Mouse (Mus musculus): ENCODE results near the gene Ubn1.

Gene Ubn1

GRCm38 (mm10) chr16:5049774-5050234 lies at the start of gene Ubn1, which contains the start of gene Glyr1:
Ubn1 (plus strand) TSS chr16:5050057.
Glyr1 (minus strand) TSS chr16:5049863.
- DNase-seq (ENCODE audit: low spot score in 2 of 2): peak; percentile 99

GRCm38 (mm10) chr16:5000611-5001010 lies 49.2 kb upstream of the Ubn1 start:
- no peak for DNase-seq (ENCODE audit: low spot score in 2 of 2)

GRCm38 (mm10) chr16:5007067-5007466 lies 42.8 kb upstream of the Ubn1 start, which contains the start of gene Smim22:
Smim22 (plus strand) TSS chr16:5007288.
- no peak for DNase-seq (ENCODE audit: low spot score in 2 of 2)

- DNase-seq (ENCODE audit: low spot score in 2 of 2): no peak
These were observed 42.4 kb upstream of the Ubn1 start for GRCm38 (mm10) chr16:5007492-5007891.

- DNase-seq (ENCODE audit: low spot score in 2 of 2): no peak
These were observed 41.8 kb upstream of the Ubn1 start for GRCm38 (mm10) chr16:5008076-5008475.

GRCm38 (mm10) chr16:5010371-5010935 lies 39.4 kb upstream of the Ubn1 start:
- no peak for DNase-seq (ENCODE audit: low spot score in 2 of 2)

- DNase-seq (ENCODE audit: low spot score in 2 of 2): no peak
These were observed 38.6 kb upstream of the Ubn1 start for GRCm38 (mm10) chr16:5011285-5011684.

- DNase-seq (ENCODE audit: low spot score in 2 of 2): no peak
These were observed 37.5 kb upstream of the Ubn1 start for GRCm38 (mm10) chr16:5012036-5013005.

- peak; percentile 93 to 94 for DNase-seq (ENCODE audit: low spot score in 2 of 2)
These were observed 36.6 kb upstream of the Ubn1 start, which contains the start of gene Rogdi for GRCm38 (mm10) chr16:5013054-5013838. Rogdi (minus strand) TSS chr16:5013553.

GRCm38 (mm10) chr16:5014578-5014977 lies 35.3 kb upstream of the Ubn1 start:
- DNase-seq (ENCODE audit: low spot score in 2 of 2): no peak

GRCm38 (mm10) chr16:5024021-5024420 lies 25.8 kb upstream of the Ubn1 start:
- DNase-seq (ENCODE audit: low spot score in 2 of 2): no peak

GRCm38 (mm10) chr16:5029847-5030246 lies 20.0 kb upstream of the Ubn1 start:
- DNase-seq (ENCODE audit: low spot score in 2 of 2): no peak

- DNase-seq (ENCODE audit: low spot score in 2 of 2): no peak
These were observed 14.3 kb upstream of the Ubn1 start for GRCm38 (mm10) chr16:5035591-5035990.

GRCm38 (mm10) chr16:5036649-5037234 lies 13.1 kb upstream of the Ubn1 start:
- no peak for DNase-seq (ENCODE audit: low spot score in 2 of 2)

- DNase-seq (ENCODE audit: low spot score in 2 of 2): no peak
These were observed 4.5 kb upstream of the Ubn1 start for GRCm38 (mm10) chr16:5045322-5045721.

GRCm38 (mm10) chr16:5049182-5049773 lies 579 bp upstream of the Ubn1 start:
- no peak for DNase-seq (ENCODE audit: low spot score in 2 of 2)

GRCm38 (mm10) chr16:5050251-5051110 lies 624 bp downstream of the Ubn1 start:
- peak; percentile 86 to 87 for DNase-seq (ENCODE audit: low spot score in 2 of 2)

- no peak for DNase-seq (ENCODE audit: low spot score in 2 of 2)
These were observed 8.3 kb downstream of the Ubn1 start for GRCm38 (mm10) chr16:5058114-5058513.

- DNase-seq (ENCODE audit: low spot score in 2 of 2): no peak
These were observed 13.6 kb downstream of the Ubn1 start for GRCm38 (mm10) chr16:5063472-5063871.

- no peak for DNase-seq (ENCODE audit: low spot score in 2 of 2)
These were observed 20.5 kb downstream of the Ubn1 start for GRCm38 (mm10) chr16:5070321-5070720.
